Mouse (Mus musculus) cortical plate, adult 2 months (tissue): ENCODE data around the gene Ireb2. TPM values are rescaled to one million over a fixed set of nuclear protein-coding genes. Genes with fewer than 3 reads are reported as not detected.
"Not testable (repeated sequence)": the region's sequence is repeated elsewhere in the genome, so short reads cannot be mapped to it uniquely, and the experiment has no call there.

Experiments used
- H3K27ac ChIP-seq: fragments of 200-500 bp; 2 replicates; pipeline ENCODE4 v1.5.1; 2012; ENCODE audit warnings: low read length, control low read depth, inconsistent platforms; ENCODE audit not compliant: insufficient read depth
- H3K4me1 ChIP-seq: fragments of 200-500 bp; 2 replicates; pipeline ENCODE4 v1.6.1; 2011; ENCODE audit warnings: low read length; ENCODE audit not compliant: control insufficient read depth, insufficient read depth
- H3K4me3 ChIP-seq: fragments of 200-500 bp; 2 replicates; pipeline ENCODE4 v1.5.1; 2011; ENCODE audit warnings: mild to moderate bottlenecking, low read length, control low read depth; ENCODE audit not compliant: insufficient read depth
- CTCF ChIP-seq: fragments of 200-500 bp; IDR thresholded peaks from 2 replicates; pipeline ENCODE4 v1.5.1; 2011; ENCODE audit warnings: mild to moderate bottlenecking, control low read depth, low read length; ENCODE audit not compliant: insufficient read depth; ENCODE audit errors: extremely low read depth
- POLR2A ChIP-seq: fragments of 200-500 bp; IDR thresholded peaks from 2 replicates; pipeline ENCODE4 v1.6.1; 2011; ENCODE audit warnings: mild to moderate bottlenecking, low read length, control low read depth; ENCODE audit not compliant: insufficient read depth; ENCODE audit errors: extremely low read depth
- polyA plus RNA-seq: library from polyadenylated mRNA; depleted of rRNA; stranded (reverse); fragments of >200 nt; gene quantifications from 2 replicates; pipeline ENCODE4 v1.2.3, GENCODE M21; 2012

Gene Ireb2
- polyA plus RNA-seq, 1 experiment: 22.6 TPM

DNA sequence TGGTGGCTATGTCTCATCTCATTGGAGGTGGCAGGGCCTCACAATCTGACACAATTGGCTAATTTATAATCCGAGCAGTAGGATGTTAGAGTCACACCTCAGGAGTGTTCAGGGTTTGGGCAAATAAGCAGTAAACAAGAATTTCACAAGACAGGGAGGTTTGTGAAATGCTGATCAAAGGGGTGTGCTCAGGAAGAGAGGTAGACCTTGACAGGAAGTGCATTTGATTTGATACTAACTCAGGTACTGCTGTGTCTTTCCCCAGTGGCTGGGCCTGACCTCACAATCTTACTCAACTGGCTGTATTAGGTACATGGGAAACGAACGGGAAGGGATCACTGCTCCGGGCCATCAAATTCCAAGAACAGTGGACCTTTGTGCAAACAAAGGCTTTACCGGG, 21.3 kb upstream of the Ireb2 start:
- Histone ChIP-seq H3K27ac (no peak overlapping the region), H3K4me1 (no peaks in the 10 kb centered on the region), H3K4me3 (no peak overlapping the region)
- no peak for TF ChIP-seq CTCF
- no peak for TF ChIP-seq POLR2A

DNA sequence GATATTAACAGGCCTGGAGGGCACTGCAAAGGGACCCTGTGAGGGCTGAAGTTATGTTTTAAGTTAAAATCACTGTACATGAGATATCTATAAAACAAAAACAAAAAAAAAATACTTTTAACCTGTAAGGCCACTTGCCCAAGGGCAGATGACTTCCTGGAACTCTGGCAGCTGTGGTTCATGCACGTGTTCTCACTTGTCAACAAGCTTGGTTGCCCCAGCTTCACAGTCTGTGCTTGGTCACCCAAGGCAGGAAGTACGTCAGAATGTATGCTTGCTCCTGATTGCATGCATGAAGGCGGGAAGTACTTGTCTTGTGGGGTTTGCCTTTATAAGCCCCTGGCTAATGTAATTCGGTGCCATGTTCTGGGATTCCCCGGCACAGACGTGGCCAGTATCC, 19.7 kb upstream of the Ireb2 start:
- TF ChIP-seq CTCF (no peak), POLR2A (no peak)
- Histone ChIP-seq H3K27ac (no peak overlapping the region), H3K4me3 (no peak overlapping the region), H3K4me1 (no peaks in the 10 kb centered on the region)

GRCm38 (mm10) chr9:54844556-54845176, 18.9 kb upstream of the Ireb2 start:
- Histone ChIP-seq H3K4me1 (no peaks in the 10 kb centered on the region), H3K27ac (no peak overlapping the region), H3K4me3 (no peak overlapping the region)
- no peak for TF ChIP-seq CTCF
- no peak for TF ChIP-seq POLR2A

DNA sequence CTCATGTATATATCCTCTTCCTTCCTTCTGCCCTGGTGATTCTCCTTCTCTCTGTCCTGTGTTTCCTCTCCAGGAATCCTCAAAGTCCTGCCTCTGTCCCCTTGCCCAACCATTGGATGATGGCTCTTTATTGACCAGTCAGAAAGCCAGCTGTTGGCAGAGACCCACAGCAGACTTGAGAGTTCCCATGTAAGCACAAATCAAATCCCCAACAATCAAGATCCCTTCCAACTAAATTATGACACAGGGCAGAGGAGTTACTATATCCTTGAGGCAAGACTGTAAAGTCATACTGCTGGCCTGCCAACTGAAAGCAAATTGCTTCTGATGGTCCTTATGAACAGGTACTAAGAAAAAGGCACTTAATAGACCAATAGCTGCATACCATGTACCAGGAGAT, 15.4 kb upstream of the Ireb2 start:
- TF ChIP-seq CTCF (no peak), POLR2A (no peak)
- H3K27ac ChIP-seq: no peak overlapping the region
- H3K4me3 ChIP-seq: no peak overlapping the region
- H3K4me1 ChIP-seq: no peaks in the 10 kb centered on the region

DNA sequence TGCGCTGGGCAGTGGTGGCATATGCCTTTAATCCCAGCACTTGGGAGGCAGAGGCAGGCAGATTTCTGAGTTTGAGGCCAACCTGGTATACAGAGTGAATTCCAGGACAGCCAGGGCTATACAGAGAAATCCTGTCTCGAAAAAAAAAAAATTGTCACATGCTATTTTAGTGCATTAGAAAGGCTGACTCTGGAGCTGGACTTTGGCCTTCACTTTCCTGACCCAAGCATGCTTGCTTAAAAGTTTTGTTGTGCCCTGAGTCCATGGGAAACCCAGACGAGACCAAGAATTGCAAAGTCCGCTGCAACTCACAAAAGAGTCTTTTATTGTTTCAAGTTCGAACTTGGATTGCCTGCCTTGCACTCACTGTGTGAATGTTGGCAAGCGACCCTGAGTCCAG, 10.6 kb upstream of the Ireb2 start:
- H3K27ac ChIP-seq, H3K4me1 ChIP-seq, H3K4me3 ChIP-seq: not testable (repeated sequence)

DNA sequence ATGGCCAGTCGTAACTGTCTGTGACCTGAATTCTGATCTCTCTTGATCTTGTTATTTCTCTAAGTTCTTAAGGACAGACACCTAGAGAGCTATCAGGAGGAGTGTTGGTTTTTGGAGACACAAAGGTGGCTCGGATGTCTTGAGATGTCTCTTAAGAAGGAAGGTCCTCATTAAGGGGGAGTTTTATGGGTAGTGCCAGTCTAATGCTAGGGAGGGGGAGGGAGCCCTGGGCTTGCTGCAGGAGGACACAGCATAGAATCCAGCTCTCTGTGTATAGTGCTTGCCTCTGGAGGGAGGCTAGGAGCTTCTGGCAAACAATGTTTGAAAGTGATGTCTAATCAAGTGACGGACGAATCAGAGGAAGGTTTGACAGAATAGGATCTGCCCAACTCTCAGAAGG, 10.0 kb upstream of the Ireb2 start:
- TF ChIP-seq POLR2A (no peak), CTCF (no peak)
- Histone ChIP-seq H3K4me3 (no peak overlapping the region), H3K4me1 (no peaks in the 10 kb centered on the region), H3K27ac (no peak overlapping the region)

DNA sequence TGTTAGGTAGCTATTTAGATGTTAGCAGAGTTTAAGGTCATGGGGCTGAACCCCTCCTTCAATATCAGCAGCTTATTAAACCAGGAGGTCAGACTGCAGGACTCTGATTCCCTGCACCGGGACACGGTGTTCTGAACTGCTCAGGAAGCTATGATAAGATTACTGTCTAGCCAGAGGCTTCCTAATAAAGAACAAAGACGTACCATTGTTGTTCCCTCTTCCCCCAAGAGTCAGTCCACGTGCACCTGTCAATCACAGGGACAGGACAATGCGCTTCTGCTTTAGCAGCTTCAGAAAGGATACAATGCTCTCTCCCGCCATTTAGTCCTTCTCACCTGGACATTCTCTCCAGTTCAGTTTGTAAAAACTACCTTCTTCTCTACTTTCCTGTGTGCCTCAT, 8.0 kb upstream of the Ireb2 start:
- H3K4me3 ChIP-seq: no peak overlapping the region
- H3K4me1 ChIP-seq: no peaks in the 10 kb centered on the region
- TF ChIP-seq CTCF: no peak
- TF ChIP-seq POLR2A: no peak
- no peak overlapping the region for H3K27ac ChIP-seq

- Histone ChIP-seq H3K27ac (no peak overlapping the region), H3K4me3 (no peak overlapping the region)
These were observed 7.5 kb upstream of the Ireb2 start for GRCm38 (mm10) chr9:54856121-54856520.

DNA sequence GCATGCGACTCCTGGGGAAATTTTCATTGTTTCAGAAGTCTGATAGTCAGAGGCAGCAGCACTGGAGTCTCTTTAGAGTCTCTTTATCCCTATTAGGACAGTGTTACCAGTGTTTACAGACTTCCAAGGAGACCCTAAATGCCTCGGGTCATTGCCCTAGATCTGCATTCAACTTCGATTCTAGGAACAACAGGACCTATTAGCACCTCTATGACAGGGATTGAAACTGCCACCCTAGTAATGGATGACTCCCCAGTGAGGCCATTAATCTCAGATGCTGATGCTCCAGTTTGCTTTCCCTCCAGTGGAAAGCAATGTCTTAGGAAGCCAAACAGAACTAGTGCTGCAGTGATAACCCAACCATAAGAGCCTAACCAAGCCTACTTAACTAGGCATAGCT, 6.1 kb upstream of the Ireb2 start:
- Histone ChIP-seq H3K4me3 (no peak overlapping the region), H3K4me1 (no peaks in the 10 kb centered on the region), H3K27ac (no peak overlapping the region)
- TF ChIP-seq POLR2A: no peak
- no peak for TF ChIP-seq CTCF

More at GRCm38 (mm10) chr9:54856121-54856520, 7.5 kb upstream of the Ireb2 start:
- no peaks in the 10 kb centered on the region for H3K4me1 ChIP-seq
- no peak for TF ChIP-seq POLR2A
- no peak for TF ChIP-seq CTCF

DNA sequence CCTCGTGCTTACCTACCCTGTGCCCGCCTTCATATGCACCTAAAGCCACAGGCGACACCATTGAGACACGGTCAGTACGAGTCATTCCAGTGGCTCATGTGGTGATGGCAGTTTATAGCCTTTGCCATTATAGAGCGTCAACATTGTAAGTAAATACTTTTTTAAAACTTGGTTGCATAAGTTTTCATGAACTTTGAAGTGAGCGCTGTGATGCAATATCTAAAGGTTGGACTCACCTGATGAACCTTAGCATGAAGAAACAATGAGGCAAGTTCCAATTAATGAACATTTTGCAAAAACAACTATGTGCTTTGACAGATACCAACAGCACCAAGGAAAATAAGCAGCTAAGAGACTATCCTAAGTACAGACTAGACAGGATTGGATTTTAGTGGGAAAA, 3.1 kb upstream of the Ireb2 start:
- Histone ChIP-seq H3K27ac (no peak overlapping the region), H3K4me1 (peaks cover 3% of the 10 kb centered on the region; the same call in 1 of the 2 replicates), H3K4me3 (no peak overlapping the region)
- no peak for TF ChIP-seq CTCF
- no peak for TF ChIP-seq POLR2A

DNA sequence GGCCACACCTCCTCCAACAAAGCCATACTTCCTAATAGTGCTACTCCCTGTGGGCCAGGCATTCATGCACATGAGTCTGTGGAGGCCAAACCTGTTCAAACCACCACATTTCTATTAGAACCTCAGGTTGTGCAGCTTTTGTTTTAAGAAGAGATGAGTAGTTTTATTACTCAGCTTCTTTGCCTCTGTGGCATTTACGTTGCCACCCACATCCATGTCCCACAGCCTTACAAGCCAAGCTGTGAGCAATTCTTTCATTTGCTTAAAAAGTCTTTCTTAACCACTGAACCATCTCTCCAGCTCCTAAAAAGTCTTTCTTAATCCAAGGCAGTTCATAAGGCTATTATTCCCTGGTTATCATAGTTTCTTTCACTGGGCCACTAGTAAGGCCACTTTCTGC, 15.2 kb downstream of the Ireb2 start:
- Histone ChIP-seq H3K4me1 (no peaks in the 10 kb centered on the region; the same call in 1 of the 2 replicates), H3K4me3 (no peak overlapping the region), H3K27ac (no peak overlapping the region)
- no peak for TF ChIP-seq CTCF
- TF ChIP-seq POLR2A: no peak
